Mouse (Mus musculus) stomach, postnatal 0 days (tissue): ENCODE results near the gene Hdac11. TPM values are rescaled to one million over a fixed set of nuclear protein-coding genes. Genes with fewer than 3 reads are reported as not detected.

Experiments
- ATAC-seq: fragments of 200-750 bp; cut with Nextera tagmentation; 2 replicates; pipeline ENCODE4 v1.8.0; 2017; ENCODE audit not compliant: low FRiP score, low TSS enrichment
- DNase-seq: peaks from one replicate; pipeline ENCODE4 v3.0.0-alpha.2; 2016; ENCODE audit warnings: low spot score
- H3K27ac ChIP-seq: fragments of 300-500 bp; sonication (generic); replicated peaks from 2 replicates; pipeline ENCODE4 v1.5.1; 2014; ENCODE audit warnings: mild to moderate bottlenecking, control low read depth
- H3K27me3 ChIP-seq: fragments of 300-500 bp; sonication (generic); 2 replicates; pipeline ENCODE4 v1.6.1; 2014; ENCODE audit warnings: low read length; ENCODE audit not compliant: control insufficient read depth, insufficient read depth
- H3K36me3 ChIP-seq: fragments of 300-500 bp; sonication (generic); 2 replicates; pipeline ENCODE4 v1.6.1; 2014; ENCODE audit warnings: low read length, mixed read lengths; ENCODE audit not compliant: control insufficient read depth, insufficient read depth
- H3K4me1 ChIP-seq: fragments of 300-500 bp; sonication (generic); replicated peaks from 2 replicates; pipeline ENCODE4 v1.6.1; 2014; ENCODE audit warnings: antibody characterized with exemption; ENCODE audit not compliant: control insufficient read depth, insufficient read depth
- H3K4me2 ChIP-seq: fragments of 300-500 bp; sonication (generic); replicated peaks from 2 replicates; pipeline ENCODE4 v1.6.1; 2014; ENCODE audit warnings: low read depth, mild to moderate bottlenecking, control low read depth, moderate library complexity
- H3K4me3 ChIP-seq: fragments of 300-500 bp; sonication (generic); 2 replicates; pipeline ENCODE4 v1.5.1; 2014; ENCODE audit warnings: low read depth, low read length, control low read depth
- H3K9ac ChIP-seq: fragments of 300-500 bp; sonication (generic); 2 replicates; pipeline ENCODE4 v1.6.1; 2014; ENCODE audit warnings: mild to moderate bottlenecking, low read length, control low read depth, mixed read lengths
- H3K9me3 ChIP-seq: fragments of 300-500 bp; sonication (generic); 2 replicates; pipeline ENCODE4 v1.6.1; 2016; ENCODE audit warnings: low read length; ENCODE audit not compliant: control insufficient read depth
- CTCF ChIP-seq: IDR thresholded peaks from 2 replicates; pipeline ENCODE4 v1.5.1; 2016; ENCODE audit warnings: antibody characterized with exemption, low read depth, mild to moderate bottlenecking, moderate library complexity
- EP300 ChIP-seq: optimal IDR thresholded peaks from 2 replicates; pipeline ENCODE3; 2016; ENCODE audit warnings: antibody characterized with exemption
- WGBS: fragments of 180-500 bp; shearing (Covaris S2); extraction: QIAGEN DNeasy Blood & Tissue Kit; methylation state at CpG from one replicate; pipeline ENCODE4 v1.1.7; 2014; 5-methylcytosine and 5-hydroxymethylcytosine counted together
- polyA plus RNA-seq: library from polyadenylated mRNA; unstranded; fragments of >200 nt; fragmentation: Nextera tagmentation; extraction: Ambion mirVana; gene quantifications from 2 replicates; pipeline ENCODE4 v1.2.1, GENCODE M21; 2015

The Hdac11 gene
- polyA plus RNA-seq, 1 experiment from 2014 or later = 6.5 TPM

GRCm38 (mm10) chr6:91161506-91162235 is 5.2 kb downstream of the Hdac11 start:
- no peak overlapping the region for H3K9ac ChIP-seq
- no peaks in the 10 kb centered on the region for H3K4me1 ChIP-seq
- H3K9me3 ChIP-seq = no peaks in the 10 kb centered on the region
- no peaks in the 10 kb centered on the region for H3K36me3 ChIP-seq
- TF ChIP-seq EP300 (no peak), CTCF (no peak)
- 77% methylated on average over 6 of the region's 6 CpGs for WGBS
- H3K4me3 ChIP-seq = no peak overlapping the region
- H3K27ac ChIP-seq = no peak overlapping the region
- H3K4me2 ChIP-seq = no peak overlapping the region
- 0 out of 2 replicates have a peak, but pooled peaks have one; percentile 3 for ATAC-seq
- DNase-seq = no peak
- no peaks in the 10 kb centered on the region for H3K27me3 ChIP-seq

GRCm38 (mm10) chr6:91162314-91162713 is 5.8 kb downstream of the Hdac11 start:
- Histone ChIP-seq H3K4me2 (no peak overlapping the region), H3K27me3 (no peaks in the 10 kb centered on the region), H3K4me1 (no peaks in the 10 kb centered on the region), H3K4me3 (no peak overlapping the region), H3K36me3 (no peaks in the 10 kb centered on the region), H3K27ac (no peak overlapping the region), H3K9me3 (no peaks in the 10 kb centered on the region), H3K9ac (no peak overlapping the region)
- DNase-seq = peak; percentile 60
- 89% methylated on average over 5 of the region's 5 CpGs for WGBS
- TF ChIP-seq CTCF (no peak), EP300 (no peak)
- ATAC-seq = peak; percentile 68

DNA sequence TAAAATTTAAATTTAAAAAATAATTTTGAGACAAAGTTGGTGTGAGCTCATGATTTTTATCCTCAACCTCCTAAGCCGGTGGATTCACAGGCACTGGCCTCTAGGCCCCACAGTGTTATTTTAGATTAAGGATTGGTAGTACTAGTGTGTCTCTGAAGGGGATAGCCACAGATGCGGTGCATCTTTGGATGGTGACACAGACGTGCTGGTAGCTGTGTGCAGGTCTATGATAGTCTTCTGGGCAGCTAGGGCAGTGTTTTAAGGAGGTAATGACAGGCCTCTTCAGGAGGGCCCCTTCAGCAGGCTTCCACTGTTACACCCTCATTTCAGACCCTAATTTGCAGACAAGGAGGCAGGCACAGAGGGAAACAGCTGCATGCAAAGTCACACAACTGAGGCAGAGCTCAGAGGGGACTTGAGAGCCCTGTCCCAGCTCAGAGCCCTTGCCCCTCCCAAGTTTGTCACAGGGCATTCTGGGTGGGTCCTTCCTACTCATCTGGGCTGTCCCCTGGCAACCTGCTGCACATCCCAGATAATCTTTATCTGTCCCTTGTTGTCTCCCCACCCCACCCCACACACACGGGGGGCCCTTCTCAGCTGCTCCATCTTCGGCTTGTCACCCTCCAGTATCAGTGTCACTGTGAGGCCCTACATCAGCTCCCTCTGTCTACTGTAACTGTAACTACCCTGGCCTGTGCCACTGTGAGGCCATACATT is 6.9 kb downstream of the Hdac11 start:
- Histone ChIP-seq H3K27ac (no peak overlapping the region), H3K27me3 (no peaks in the 10 kb centered on the region), H3K4me1 (no peaks in the 10 kb centered on the region), H3K9me3 (no peaks in the 10 kb centered on the region), H3K9ac (no peak overlapping the region), H3K4me3 (no peak overlapping the region), H3K4me2 (no peak overlapping the region), H3K36me3 (no peaks in the 10 kb centered on the region)
- DNase-seq (no peak), ATAC-seq (no peak)
- WGBS = 75% methylated on average over 5 of the region's 5 CpGs
- TF ChIP-seq CTCF (no peak), EP300 (no peak)

GRCm38 (mm10) chr6:91164584-91164983 is 8.1 kb downstream of the Hdac11 start:
- Histone ChIP-seq H3K27me3 (no peaks in the 10 kb centered on the region), H3K9me3 (no peaks in the 10 kb centered on the region), H3K27ac (no peak overlapping the region), H3K36me3 (no peaks in the 10 kb centered on the region; the same call in 1 of the 2 replicates), H3K9ac (no peak overlapping the region), H3K4me2 (no peak overlapping the region), H3K4me1 (no peaks in the 10 kb centered on the region), H3K4me3 (no peak overlapping the region)
- DNase-seq (no peak), ATAC-seq (no peak)
- 0 out of 2 replicates have a peak, but pooled peaks have one; percentile 19 for TF ChIP-seq CTCF
- TF ChIP-seq EP300 = no peak
- 86% methylated on average over 2 of the region's 2 CpGs for WGBS

GRCm38 (mm10) chr6:91165210-91165609 is 8.7 kb downstream of the Hdac11 start:
- Histone ChIP-seq H3K4me2 (no peak overlapping the region), H3K36me3 (no peaks in the 10 kb centered on the region; the same call in 1 of the 2 replicates), H3K9me3 (no peaks in the 10 kb centered on the region), H3K4me1 (no peaks in the 10 kb centered on the region), H3K4me3 (no peak overlapping the region), H3K9ac (0 out of 2 replicates have a peak overlapping the region, but pooled peaks have one; percentile 8), H3K27ac (no peak overlapping the region), H3K27me3 (no peaks in the 10 kb centered on the region)
- WGBS = 32% methylated on average over 3 of the region's 3 CpGs
- peak; percentile 69 for DNase-seq
- ATAC-seq = no peak
- TF ChIP-seq CTCF (peak; percentile 94), EP300 (no peak)

GRCm38 (mm10) chr6:91167828-91168227 is 11.4 kb downstream of the Hdac11 start:
- 48% methylated on average over 3 of the region's 3 CpGs for WGBS
- Histone ChIP-seq H3K27ac (no peak overlapping the region), H3K4me1 (no peaks in the 10 kb centered on the region), H3K36me3 (peaks cover 5% of the 10 kb centered on the region; the same call in 1 of the 2 replicates), H3K27me3 (no peaks in the 10 kb centered on the region), H3K4me3 (no peak overlapping the region), H3K9ac (no peak overlapping the region), H3K4me2 (no peak overlapping the region), H3K9me3 (no peaks in the 10 kb centered on the region)
- DNase-seq (no peak), ATAC-seq (0 out of 2 replicates have a peak, but pooled peaks have one; percentile 8)
- peak; percentile 53 for TF ChIP-seq CTCF
- TF ChIP-seq EP300 = no peak
